Mouse (Mus musculus) kidney, embryonic 16.5 days (tissue): ENCODE measurements around the gene Snph. TPM values are rescaled to one million over a fixed set of nuclear protein-coding genes. Genes with fewer than 3 reads are reported as not detected.

Experiments
- ATAC-seq: fragments of 200-750 bp; cut with Nextera tagmentation; 2 replicates; pipeline ENCODE4 v1.8.0; 2017; ENCODE audit warnings: moderate TSS enrichment; ENCODE audit not compliant: low FRiP score, low TSS enrichment
- H3K27ac ChIP-seq: fragments of 300-500 bp; sonication (generic); 2 replicates; pipeline ENCODE4 v1.5.1; 2014; ENCODE audit warnings: low read length
- H3K27me3 ChIP-seq: fragments of 300-500 bp; sonication (generic); 2 replicates; pipeline ENCODE4 v1.6.1; 2014; ENCODE audit warnings: low read length, control low read depth, mixed read lengths; ENCODE audit not compliant: insufficient read depth
- H3K36me3 ChIP-seq: fragments of 300-500 bp; sonication (generic); 2 replicates; pipeline ENCODE4 v1.6.1; 2014; ENCODE audit warnings: low read length, control low read depth, mixed read lengths; ENCODE audit not compliant: insufficient read depth
- H3K4me1 ChIP-seq: fragments of 300-500 bp; sonication (generic); 2 replicates; pipeline ENCODE4 v1.6.1; 2014; ENCODE audit warnings: low read length, control low read depth, mixed read lengths; ENCODE audit not compliant: insufficient read depth
- H3K4me2 ChIP-seq: fragments of 300-500 bp; sonication (generic); replicated peaks from 2 replicates; pipeline ENCODE4 v1.6.1; 2014; ENCODE audit warnings: low read depth, low read length
- H3K4me3 ChIP-seq: fragments of 300-500 bp; sonication (generic); 2 replicates; pipeline ENCODE4 v1.5.1; 2014; ENCODE audit warnings: mild to moderate bottlenecking, low read length
- H3K9ac ChIP-seq: fragments of 300-500 bp; sonication (generic); replicated peaks from 2 replicates; pipeline ENCODE4 v1.6.1; 2014; ENCODE audit warnings: low read length
- H3K9me3 ChIP-seq: fragments of 300-500 bp; sonication (generic); 2 replicates; pipeline ENCODE4 v1.6.1; 2016; ENCODE audit warnings: low read length, control low read depth
- WGBS: fragments of 180-500 bp; shearing (Covaris S2); extraction: QIAGEN DNeasy Blood & Tissue Kit; methylation state at CpG from one replicate; pipeline ENCODE4 v1.1.7; 2014; 5-methylcytosine and 5-hydroxymethylcytosine counted together
- polyA plus RNA-seq: library from polyadenylated mRNA; unstranded; fragments of >200 nt; fragmentation: Nextera tagmentation; extraction: Ambion mirVana; gene quantifications from 2 replicates; pipeline ENCODE4 v1.2.1, GENCODE M21; 2015

Snph gene
- polyA plus RNA-seq, 1 experiment from 2014 or later, result 0.44 TPM

DNA sequence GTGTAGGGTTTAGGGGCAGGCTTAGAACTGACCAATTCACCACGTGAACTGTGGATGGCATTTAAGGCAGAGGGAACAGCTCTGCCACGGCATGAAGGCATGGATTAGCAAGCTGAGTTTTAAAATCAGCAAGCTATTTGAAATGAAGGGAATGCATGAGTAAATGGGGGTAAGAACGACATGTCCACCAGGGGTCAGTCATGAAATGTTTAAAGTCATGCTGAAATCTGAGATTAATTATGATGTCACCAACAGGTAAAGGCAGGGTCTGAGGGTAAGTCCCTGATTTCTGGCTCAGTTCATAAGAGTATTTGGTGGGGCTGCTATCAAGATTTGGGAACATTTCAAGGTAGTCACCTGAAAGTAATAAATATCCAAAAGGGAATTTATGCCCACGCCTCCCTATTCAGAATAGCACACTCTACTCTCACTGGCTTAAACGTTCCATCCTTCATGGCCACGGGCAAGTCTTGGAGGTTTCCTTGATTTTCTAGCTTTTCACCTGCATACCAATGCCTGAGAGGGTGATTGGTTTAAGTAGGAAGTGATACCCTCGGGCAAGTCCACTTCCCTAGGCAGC is 57.2 kb downstream of the Snph start:
- ATAC-seq, result peak; percentile 28; the same call in 1 of the 2 replicates
- no peaks in the 10 kb centered on the region for H3K27me3 ChIP-seq
- peak overlapping the region; percentile 54 for H3K4me3 ChIP-seq
- H3K36me3 ChIP-seq, result no peaks in the 10 kb centered on the region
- H3K9ac ChIP-seq, result peak overlapping the region; percentile 64
- H3K4me1 ChIP-seq, result peaks cover 17% of the 10 kb centered on the region
- peak overlapping the region; percentile 73 for H3K27ac ChIP-seq
- WGBS, result 20% methylated on average over 7 of the region's 7 CpGs
- H3K9me3 ChIP-seq, result no peaks in the 10 kb centered on the region
- peak overlapping the region; percentile 92 for H3K4me2 ChIP-seq

DNA sequence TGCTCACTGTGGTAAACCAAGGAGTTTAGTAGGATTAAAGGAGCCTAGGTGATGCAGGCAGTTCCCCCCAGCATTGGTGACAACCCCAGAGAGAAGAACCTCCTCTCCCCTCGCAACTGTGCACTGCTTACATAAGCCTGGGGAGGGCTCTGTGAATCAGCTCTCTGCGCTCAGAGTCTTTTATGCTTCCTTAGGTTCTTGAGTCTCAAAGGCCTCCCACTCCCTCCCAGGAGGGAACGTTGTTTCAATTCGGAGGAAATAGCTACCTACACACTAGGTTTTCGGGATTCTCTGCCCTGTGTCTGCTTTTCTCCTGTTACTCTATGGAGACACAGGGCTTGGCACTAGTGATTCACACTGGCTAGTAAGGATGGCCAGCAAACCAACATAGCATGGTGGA is 57.8 kb downstream of the Snph start:
- WGBS, result 54% methylated on average over 5 of the region's 5 CpGs
- no peaks in the 10 kb centered on the region for H3K27me3 ChIP-seq
- peaks cover 17% of the 10 kb centered on the region for H3K4me1 ChIP-seq

GRCm38 (mm10) chr2:151573667-151574066 is 58.7 kb downstream of the Snph start:
- ATAC-seq, result no peak
- H3K4me2 ChIP-seq, result no peak overlapping the region
- no peaks in the 10 kb centered on the region for H3K27me3 ChIP-seq
- no peak overlapping the region for H3K9ac ChIP-seq
- no peak overlapping the region for H3K27ac ChIP-seq
- H3K9me3 ChIP-seq, result no peaks in the 10 kb centered on the region
- WGBS, result 78% methylated on average over 3 of the region's 3 CpGs
- H3K4me3 ChIP-seq, result no peak overlapping the region
- H3K4me1 ChIP-seq, result peaks cover 17% of the 10 kb centered on the region
- no peaks in the 10 kb centered on the region for H3K36me3 ChIP-seq

More for the DNA sequence above, 57.8 kb downstream of the Snph start:
- Histone ChIP-seq H3K9ac (no peak overlapping the region), H3K4me3 (no peak overlapping the region), H3K9me3 (no peaks in the 10 kb centered on the region), H3K27ac (no peak overlapping the region), H3K4me2 (no peak overlapping the region), H3K36me3 (no peaks in the 10 kb centered on the region)
- ATAC-seq, result no peak

GRCm38 (mm10) chr2:151571873-151572700 is 60.3 kb downstream of the Snph start, which contains the start of gene Sdcbp2:
Gene Sdcbp2, plus strand, starts transcription at chr2:151572622.
- Histone ChIP-seq H3K9ac (no peak within 1 kb of the TSS), H3K27me3 (no peaks in the 10 kb centered on the region), H3K36me3 (no peaks in the 10 kb centered on the region), H3K4me3 (no peak within 1 kb of the TSS), H3K9me3 (no peaks in the 10 kb centered on the region), H3K4me2 (no peak within 1 kb of the TSS), H3K27ac (0 out of 2 replicates have a peak within 1 kb of the TSS, but pooled peaks have one; percentile 14), H3K4me1 (peaks cover 17% of the 10 kb centered on the region)
- ATAC-seq, result 0 out of 2 replicates have a peak, but pooled peaks have one; percentile 12
- 73% methylated on average over 17 of the region's 17 CpGs for WGBS

- no peaks in the 10 kb centered on the region for H3K9me3 ChIP-seq
- no peak overlapping the region for H3K9ac ChIP-seq
- H3K27me3 ChIP-seq, result no peaks in the 10 kb centered on the region
- peaks cover 5% of the 10 kb centered on the region; the same call in 1 of the 2 replicates for H3K36me3 ChIP-seq
- H3K27ac ChIP-seq, result no peak overlapping the region
- no peaks in the 10 kb centered on the region for H3K4me1 ChIP-seq
- no peak overlapping the region for H3K4me3 ChIP-seq
- 86% methylated on average over 2 of the region's 2 CpGs for WGBS
- no peak for ATAC-seq
- H3K4me2 ChIP-seq, result no peak overlapping the region
These were observed 62.9 kb downstream of the Snph start for GRCm38 (mm10) chr2:151569452-151569851.

GRCm38 (mm10) chr2:151566856-151567255 is 65.5 kb downstream of the Snph start:
- Histone ChIP-seq H3K9me3 (no peaks in the 10 kb centered on the region), H3K4me1 (no peaks in the 10 kb centered on the region), H3K4me3 (no peak overlapping the region), H3K9ac (no peak overlapping the region), H3K27me3 (no peaks in the 10 kb centered on the region), H3K27ac (no peak overlapping the region), H3K36me3 (peaks cover 22% of the 10 kb centered on the region), H3K4me2 (no peak overlapping the region)
- ATAC-seq, result no peak
- 81% methylated on average over 6 of the region's 6 CpGs for WGBS

DNA sequence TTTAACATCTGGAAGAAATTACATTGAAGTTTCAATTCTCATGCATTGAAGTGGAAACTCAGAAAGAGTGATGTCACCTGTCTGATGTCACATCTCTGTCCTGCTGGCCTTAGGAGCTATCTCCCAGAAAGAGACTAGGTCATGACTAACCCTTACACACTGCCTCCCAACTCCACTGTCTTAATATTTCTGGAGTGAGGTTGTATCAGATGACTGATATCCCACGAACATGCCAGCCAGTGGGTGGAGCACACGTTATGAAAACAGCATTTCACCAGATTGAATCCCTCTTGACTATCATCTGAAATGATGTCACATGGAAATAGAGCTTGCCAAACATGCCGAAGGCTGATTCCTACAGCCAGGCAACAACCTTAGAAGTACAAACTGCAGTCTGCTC is 67.4 kb downstream of the Snph start:
- Histone ChIP-seq H3K9ac (no peak overlapping the region), H3K9me3 (no peaks in the 10 kb centered on the region), H3K4me2 (no peak overlapping the region), H3K27me3 (no peaks in the 10 kb centered on the region), H3K36me3 (peaks cover 36% of the 10 kb centered on the region), H3K4me3 (no peak overlapping the region), H3K4me1 (no peaks in the 10 kb centered on the region), H3K27ac (no peak overlapping the region)
- 61% methylated on average over 3 of the region's 3 CpGs for WGBS
- no peak for ATAC-seq

DNA sequence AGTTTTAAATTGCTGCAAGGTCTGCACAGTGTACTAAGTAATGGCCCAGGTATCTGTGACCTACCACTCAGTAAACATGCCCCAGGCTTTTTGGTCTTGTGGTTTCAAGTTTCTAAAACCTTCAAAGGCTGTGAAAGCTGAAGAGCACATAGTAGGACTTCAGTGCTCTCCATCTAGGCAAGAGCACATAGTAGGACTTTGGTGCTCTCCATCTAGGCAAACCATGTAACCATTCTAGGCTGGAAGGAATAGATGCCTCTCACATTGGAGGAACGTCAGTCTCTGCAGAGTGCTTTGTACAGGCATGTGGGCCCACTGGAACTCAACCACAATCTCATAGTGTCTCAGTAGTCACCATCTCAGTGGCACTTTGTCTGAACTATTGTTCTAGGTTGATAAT is 68.4 kb downstream of the Snph start:
- no peak for ATAC-seq
- WGBS, result 96% methylated on average over 1 of the region's 1 CpGs
- H3K36me3 ChIP-seq, result peaks cover 46% of the 10 kb centered on the region

DNA sequence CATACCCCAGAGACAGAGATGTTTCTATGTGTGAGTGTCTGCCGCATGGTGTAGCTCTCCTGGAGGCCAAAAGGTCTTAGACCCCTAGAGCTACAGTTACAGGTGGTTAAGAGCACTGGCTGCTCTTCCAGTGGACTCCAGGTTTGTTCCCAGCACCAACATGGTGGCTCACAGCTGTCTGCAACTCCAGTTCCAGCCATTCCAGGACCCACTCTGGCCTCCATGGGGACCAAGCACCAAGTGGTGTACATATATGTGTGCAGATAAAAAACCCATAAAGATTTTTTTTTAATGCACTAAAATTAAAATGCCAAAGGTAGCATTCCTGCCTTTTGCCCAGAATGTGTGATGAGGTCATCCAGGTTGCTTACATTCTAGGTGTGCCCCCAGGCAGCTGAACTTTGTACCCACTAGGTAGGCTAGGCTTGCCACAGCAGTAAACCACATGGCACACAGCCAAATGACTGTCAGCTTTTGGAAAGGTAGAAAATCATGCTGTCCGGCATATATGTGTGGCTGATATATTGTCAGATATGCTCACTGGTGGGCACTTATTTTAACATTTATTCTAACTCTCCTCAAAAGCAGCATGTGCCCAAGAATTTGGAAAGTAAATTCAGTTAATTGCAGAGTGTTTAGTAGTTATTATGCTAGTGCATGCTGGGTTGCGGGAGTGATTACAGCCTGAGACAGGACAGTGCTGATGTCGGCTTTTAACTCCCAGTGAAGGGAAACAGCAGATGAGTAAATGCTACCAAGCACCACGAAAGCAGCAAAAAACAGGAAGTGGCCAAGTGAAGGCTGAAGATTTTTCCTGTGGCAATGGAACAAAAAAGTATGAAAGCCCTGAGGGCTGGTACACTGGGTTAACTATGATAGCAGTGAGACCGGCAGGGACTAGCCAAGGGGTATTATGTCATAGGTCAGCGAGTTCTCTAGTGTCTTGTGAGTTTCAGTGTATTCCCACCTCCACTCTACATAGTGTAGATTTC is 69.2 kb downstream of the Snph start:
- ATAC-seq, result no peak
- H3K27ac ChIP-seq, result 0 out of 2 replicates have a peak overlapping the region, but pooled peaks have one; percentile 15
- peaks cover 53% of the 10 kb centered on the region for H3K36me3 ChIP-seq
- no peak overlapping the region for H3K4me3 ChIP-seq
- no peaks in the 10 kb centered on the region for H3K9me3 ChIP-seq
- no peak overlapping the region for H3K9ac ChIP-seq
- H3K27me3 ChIP-seq, result no peaks in the 10 kb centered on the region
- H3K4me1 ChIP-seq, result no peaks in the 10 kb centered on the region
- 77% methylated on average over 7 of the region's 7 CpGs for WGBS
- H3K4me2 ChIP-seq, result no peak overlapping the region

More for the DNA sequence above, 68.4 kb downstream of the Snph start:
- Histone ChIP-seq H3K4me3 (no peak overlapping the region), H3K27ac (no peak overlapping the region), H3K9me3 (no peaks in the 10 kb centered on the region), H3K27me3 (no peaks in the 10 kb centered on the region), H3K4me1 (no peaks in the 10 kb centered on the region), H3K9ac (no peak overlapping the region), H3K4me2 (no peak overlapping the region)
